Mouse (Mus musculus): Measurements from ENCODE around the gene Pbx4. TPM values are rescaled to one million over a fixed set of nuclear protein-coding genes. Genes with fewer than 3 reads are reported as not detected.

The Pbx4 gene
- polyA plus RNA-seq, 1 experiment from 2014 or later = 13.4 TPM

DNA sequence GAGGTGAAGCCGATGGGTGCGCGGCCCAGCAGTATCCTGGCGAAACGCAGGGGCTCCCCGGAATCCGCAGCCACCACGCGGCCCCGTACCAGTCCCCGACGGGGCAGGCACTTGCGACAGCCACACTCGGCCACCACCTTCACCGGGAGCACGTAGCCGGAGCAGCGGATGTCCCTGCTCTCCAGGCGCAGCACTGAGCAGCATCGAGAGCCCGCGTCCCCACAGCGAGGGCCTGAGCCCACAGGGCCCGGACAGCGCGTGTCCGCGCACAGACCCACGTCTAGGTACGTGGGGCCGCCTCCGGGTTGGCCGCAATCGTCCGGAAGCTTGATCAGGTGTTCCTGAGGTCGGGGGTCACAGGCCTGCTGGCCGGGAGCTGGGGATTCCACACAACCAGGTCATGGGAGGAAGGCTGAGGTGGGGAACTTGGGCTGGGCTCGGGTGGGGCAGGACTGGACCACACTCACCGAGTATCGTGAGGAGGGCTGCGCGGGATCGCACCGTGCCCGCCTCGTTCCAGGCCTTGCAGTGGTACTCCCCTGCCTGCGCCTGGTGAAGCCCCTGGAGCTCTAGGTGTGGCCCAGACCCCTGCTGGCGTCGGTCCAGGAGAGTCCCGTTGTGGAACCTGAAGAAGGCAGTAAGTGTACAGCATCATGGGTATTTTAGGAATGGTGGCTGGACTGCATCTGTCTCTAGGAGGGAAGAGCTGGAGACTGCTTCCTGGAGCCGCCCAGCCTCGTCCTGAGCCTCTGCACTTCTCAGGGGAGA lies 50.7 kb downstream of the Pbx4 start:
- Histone ChIP-seq H3K27me3 (ENCODE audit: control insufficient read depth, insufficient read depth, low read depth, low read length) (peaks cover 94% of the 10 kb centered on the region), H3K4me1 (replicated peaks; ENCODE audit: control insufficient read depth, insufficient read depth, low read length) (peaks cover 8% of the 10 kb centered on the region), H3K4me3 (ENCODE audit: low read length) (peak overlapping the region; percentile 44; the same call in 1 of the 2 replicates), H3K9ac (ENCODE audit: low read length) (no peak overlapping the region), H3K36me3 (ENCODE audit: control insufficient read depth, insufficient read depth, low read length) (no peaks in the 10 kb centered on the region), H3K4me2 (ENCODE audit: low read depth, low read length) (peak overlapping the region; percentile 65; the same call in 1 of the 2 replicates), H3K27ac (ENCODE audit: low read length) (no peak overlapping the region), H3K9me3 (ENCODE audit: control insufficient read depth, low read length) (peaks cover 2% of the 10 kb centered on the region; the same call in 1 of the 2 replicates)
- no peak for ATAC-seq (ENCODE audit: low read depth)
- 6% methylated on average over 51 of the region's 52 CpGs for WGBS

DNA sequence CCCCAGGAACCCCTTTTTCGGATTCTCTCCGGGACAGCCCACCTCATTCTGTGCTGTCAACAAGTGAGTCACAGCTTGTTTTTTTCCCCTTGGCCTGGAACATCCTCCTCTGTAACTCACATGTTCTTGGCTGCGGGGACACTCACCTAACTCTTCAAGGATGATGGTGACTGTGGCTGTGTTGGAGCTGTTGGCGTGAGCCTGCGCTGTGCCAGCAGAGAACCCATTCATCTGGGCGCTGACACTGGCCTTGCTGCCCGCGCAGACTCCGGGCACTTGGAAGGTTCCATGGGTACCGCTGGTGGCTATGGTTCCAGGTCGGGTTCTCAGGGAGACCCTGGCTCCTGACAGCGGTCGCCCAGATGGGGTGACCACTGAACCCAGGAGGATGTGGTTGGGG lies 51.9 kb downstream of the Pbx4 start:
- 60% methylated on average over 13 of the region's 13 CpGs for WGBS
- no peak overlapping the region for H3K27ac ChIP-seq (ENCODE audit: low read length)
- peaks cover 2% of the 10 kb centered on the region; the same call in 1 of the 2 replicates for H3K9me3 ChIP-seq (ENCODE audit: control insufficient read depth, low read length)
- no peaks in the 10 kb centered on the region for H3K36me3 ChIP-seq (ENCODE audit: control insufficient read depth, insufficient read depth, low read length)
- H3K9ac ChIP-seq (ENCODE audit: low read length) = no peak overlapping the region
- no peak overlapping the region for H3K4me3 ChIP-seq (ENCODE audit: low read length)
- no peak overlapping the region for H3K4me2 ChIP-seq (ENCODE audit: low read depth, low read length)
- peaks cover 99% of the 10 kb centered on the region for H3K27me3 ChIP-seq (ENCODE audit: control insufficient read depth, insufficient read depth, low read depth, low read length)
- peaks cover 17% of the 10 kb centered on the region for H3K4me1 ChIP-seq (replicated peaks; ENCODE audit: control insufficient read depth, insufficient read depth, low read length)
- ATAC-seq (ENCODE audit: low read depth) = no peak

DNA sequence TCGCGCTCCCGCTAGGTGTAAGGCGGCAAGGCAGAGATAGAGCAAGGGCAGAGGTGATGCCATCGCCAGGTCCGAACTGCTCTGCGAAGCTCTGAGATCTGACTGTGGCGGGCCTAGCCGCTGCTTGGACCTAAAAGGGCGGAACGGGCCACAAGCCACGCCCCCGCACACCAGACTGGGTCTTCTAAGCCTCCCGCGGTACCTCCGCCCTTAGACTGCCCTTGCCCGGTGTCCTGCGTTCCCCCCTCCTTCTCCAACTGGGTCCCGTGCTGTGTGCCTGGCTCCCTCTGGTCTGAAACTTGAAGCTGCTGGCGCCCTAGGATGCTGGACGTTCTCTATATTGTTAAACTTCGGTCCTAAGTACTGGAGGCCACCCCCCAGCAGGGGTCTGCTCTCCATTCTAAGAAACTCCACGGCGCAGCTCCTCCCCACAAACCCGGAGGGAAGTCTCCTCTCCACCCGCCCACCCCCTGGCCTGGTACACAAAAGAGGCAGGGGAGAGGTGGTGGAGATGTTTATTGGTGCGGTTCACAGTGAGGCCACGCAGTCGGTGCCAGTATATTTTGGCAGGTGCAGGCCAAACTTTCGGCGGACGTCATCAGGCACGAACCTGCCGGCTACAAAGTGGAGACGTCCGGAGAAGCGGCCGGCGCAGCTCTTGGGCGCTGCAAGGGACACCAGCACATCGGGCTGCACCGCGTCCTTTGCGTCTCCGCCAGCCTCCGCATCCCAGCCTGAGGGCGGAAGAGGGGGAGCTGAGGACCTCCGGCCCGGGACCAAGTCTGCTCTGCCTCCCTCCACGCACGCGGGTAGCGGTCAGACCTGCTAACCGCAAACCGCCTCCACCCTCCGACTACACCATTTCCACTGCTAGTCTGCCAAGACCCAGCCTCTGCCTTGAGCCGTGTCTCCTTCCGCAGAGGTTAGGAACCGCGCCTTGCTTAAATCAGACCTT lies 55.3 kb downstream of the Pbx4 start, which contains the start of gene Cilp2:
Cilp2 (minus strand) TSS at position 399 of the 955 bp plus-strand sequence.
- Histone ChIP-seq H3K9ac (ENCODE audit: low read length) (no peak within 1 kb of the TSS), H3K27ac (ENCODE audit: low read length) (no peak within 1 kb of the TSS), H3K9me3 (ENCODE audit: control insufficient read depth, low read length) (no peaks in the 10 kb centered on the region), H3K4me3 (ENCODE audit: low read length) (peak within 1 kb of the TSS; percentile 34), H3K4me2 (ENCODE audit: low read depth, low read length) (peak within 1 kb of the TSS; percentile 43), H3K4me1 (replicated peaks; ENCODE audit: control insufficient read depth, insufficient read depth, low read length) (peaks cover 13% of the 10 kb centered on the region), H3K36me3 (ENCODE audit: control insufficient read depth, insufficient read depth, low read length) (no peaks in the 10 kb centered on the region), H3K27me3 (ENCODE audit: control insufficient read depth, insufficient read depth, low read depth, low read length) (peaks cover 82% of the 10 kb centered on the region)
- peak; percentile 27 for ATAC-seq (ENCODE audit: low read depth)
- 1% methylated on average over 60 of the region's 60 CpGs for WGBS

DNA sequence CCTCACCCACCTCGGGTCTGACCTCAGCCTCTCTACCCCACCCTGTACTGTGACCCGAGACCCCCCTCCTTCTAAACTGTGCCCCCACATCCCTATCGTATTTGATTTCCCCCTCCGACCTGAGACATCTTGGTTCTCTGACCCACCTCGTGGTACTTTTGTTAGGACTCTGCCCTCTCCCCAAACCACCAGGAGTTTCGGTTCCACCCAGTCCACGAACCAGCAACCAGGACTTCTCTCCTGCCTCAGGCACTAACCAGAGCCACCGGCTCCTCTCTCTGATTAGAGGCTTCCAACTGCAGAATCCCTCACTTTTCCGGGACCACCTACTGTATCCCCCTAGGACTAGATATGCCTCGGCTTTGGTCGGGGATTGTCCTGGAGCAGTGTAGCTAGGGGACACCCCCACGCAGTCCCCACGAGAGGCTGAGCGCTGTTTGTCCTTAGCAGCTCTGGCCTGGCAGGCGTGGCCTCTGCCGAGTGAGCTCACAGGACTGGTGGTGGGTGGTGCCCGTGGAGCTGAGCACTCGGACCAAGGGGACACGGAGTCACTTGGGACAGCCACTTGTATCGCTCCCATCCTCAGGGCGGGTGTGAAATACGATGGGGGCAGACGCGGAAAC lies 56.1 kb downstream of the Pbx4 start:
- ATAC-seq (ENCODE audit: low read depth) = peak; percentile 39; the same call in 1 of the 2 replicates
- no peak overlapping the region for H3K9ac ChIP-seq (ENCODE audit: low read length)
- 7% methylated on average over 24 of the region's 24 CpGs for WGBS
- H3K27me3 ChIP-seq (ENCODE audit: control insufficient read depth, insufficient read depth, low read depth, low read length) = peaks cover 74% of the 10 kb centered on the region
- H3K9me3 ChIP-seq (ENCODE audit: control insufficient read depth, low read length) = no peaks in the 10 kb centered on the region
- peaks cover 13% of the 10 kb centered on the region for H3K4me1 ChIP-seq (replicated peaks; ENCODE audit: control insufficient read depth, insufficient read depth, low read length)
- peak overlapping the region; percentile 43 for H3K4me2 ChIP-seq (ENCODE audit: low read depth, low read length)
- no peaks in the 10 kb centered on the region for H3K36me3 ChIP-seq (ENCODE audit: control insufficient read depth, insufficient read depth, low read length)
- no peak overlapping the region for H3K27ac ChIP-seq (ENCODE audit: low read length)
- peak overlapping the region; percentile 34 for H3K4me3 ChIP-seq (ENCODE audit: low read length)

DNA sequence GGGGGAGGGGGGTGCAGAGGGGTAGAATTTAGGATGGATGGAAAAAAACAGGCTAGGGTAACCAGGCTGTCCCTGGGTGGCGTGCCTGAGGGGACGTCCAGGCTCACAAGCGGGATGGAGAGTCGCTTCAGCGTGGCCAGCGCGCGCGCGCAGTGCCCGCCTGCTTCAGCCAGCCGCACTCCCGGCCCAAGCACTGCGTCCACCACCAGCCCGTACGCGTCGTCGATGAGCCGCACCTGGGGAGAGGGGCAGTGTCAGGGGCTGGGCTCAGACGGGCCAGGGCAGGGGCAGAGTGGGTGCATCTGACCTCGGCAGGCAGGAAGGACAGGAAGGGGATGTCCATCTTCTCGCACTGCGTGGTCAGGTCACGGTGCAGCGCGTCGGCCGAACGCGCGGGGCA lies 56.6 kb downstream of the Pbx4 start:
- ATAC-seq (ENCODE audit: low read depth) = no peak
- Histone ChIP-seq H3K9me3 (ENCODE audit: control insufficient read depth, low read length) (no peaks in the 10 kb centered on the region), H3K9ac (ENCODE audit: low read length) (no peak overlapping the region), H3K36me3 (ENCODE audit: control insufficient read depth, insufficient read depth, low read length) (no peaks in the 10 kb centered on the region), H3K27ac (ENCODE audit: low read length) (no peak overlapping the region), H3K4me2 (ENCODE audit: low read depth, low read length) (peak overlapping the region; percentile 43), H3K4me3 (ENCODE audit: low read length) (peak overlapping the region; percentile 34), H3K4me1 (replicated peaks; ENCODE audit: control insufficient read depth, insufficient read depth, low read length) (peaks cover 13% of the 10 kb centered on the region), H3K27me3 (ENCODE audit: control insufficient read depth, insufficient read depth, low read depth, low read length) (peaks cover 69% of the 10 kb centered on the region)
- 3% methylated on average over 32 of the region's 32 CpGs for WGBS

DNA sequence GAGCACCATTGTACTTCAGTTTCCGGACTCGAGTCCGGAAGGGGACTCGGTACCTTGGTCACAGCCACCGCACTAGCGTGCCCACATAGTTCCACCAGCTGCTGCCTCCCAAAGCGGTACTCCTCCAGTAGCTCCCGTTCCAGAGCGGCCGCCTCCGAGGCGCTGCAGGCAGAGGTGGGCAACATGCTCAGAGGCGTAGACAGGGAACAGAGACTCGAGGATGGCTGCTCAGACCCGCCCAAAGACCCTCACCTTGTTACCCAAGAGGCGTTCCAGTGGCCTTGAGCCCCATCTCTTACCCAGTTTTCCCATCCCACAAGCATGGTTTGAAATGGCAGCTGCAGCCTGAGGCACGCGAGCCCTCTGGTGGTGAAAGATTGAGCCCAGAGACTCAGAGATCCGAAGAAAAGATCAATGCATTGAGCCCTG lies 58.5 kb downstream of the Pbx4 start:
- H3K27me3 ChIP-seq (ENCODE audit: control insufficient read depth, insufficient read depth, low read depth, low read length) = peaks cover 49% of the 10 kb centered on the region
- no peak overlapping the region for H3K27ac ChIP-seq (ENCODE audit: low read length)
- H3K9ac ChIP-seq (ENCODE audit: low read length) = no peak overlapping the region
- no peaks in the 10 kb centered on the region for H3K9me3 ChIP-seq (ENCODE audit: control insufficient read depth, low read length)
- no peak for ATAC-seq (ENCODE audit: low read depth)
- H3K4me1 ChIP-seq (replicated peaks; ENCODE audit: control insufficient read depth, insufficient read depth, low read length) = peaks cover 13% of the 10 kb centered on the region
- no peak overlapping the region for H3K4me2 ChIP-seq (ENCODE audit: low read depth, low read length)
- 47% methylated on average over 19 of the region's 19 CpGs for WGBS
- no peaks in the 10 kb centered on the region; the same call in 1 of the 2 replicates for H3K36me3 ChIP-seq (ENCODE audit: control insufficient read depth, insufficient read depth, low read length)
- H3K4me3 ChIP-seq (ENCODE audit: low read length) = no peak overlapping the region

DNA sequence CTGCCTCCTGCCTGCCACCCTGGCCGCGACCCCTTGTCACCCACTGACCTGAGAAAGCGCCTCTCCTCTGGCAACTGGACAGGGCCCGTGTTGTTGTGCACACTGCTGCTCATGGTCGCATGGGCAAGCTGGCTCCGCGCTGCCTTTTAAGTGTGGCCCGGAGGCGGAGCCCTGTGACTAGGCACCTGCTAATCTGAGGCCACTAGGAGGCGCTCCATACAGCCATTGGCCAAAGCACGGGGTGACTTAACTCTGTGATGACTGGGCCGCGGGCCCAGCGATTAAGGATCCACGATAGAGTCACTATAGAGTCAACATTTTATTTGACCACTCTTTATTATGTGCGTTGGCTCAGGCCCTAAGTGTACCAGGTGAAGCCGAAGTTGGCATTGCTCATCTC lies 61.6 kb downstream of the Pbx4 start:
- Histone ChIP-seq H3K9ac (ENCODE audit: low read length) (no peak overlapping the region), H3K4me1 (replicated peaks; ENCODE audit: control insufficient read depth, insufficient read depth, low read length) (peaks cover 3% of the 10 kb centered on the region), H3K36me3 (ENCODE audit: control insufficient read depth, insufficient read depth, low read length) (no peaks in the 10 kb centered on the region; the same call in 1 of the 2 replicates), H3K4me3 (ENCODE audit: low read length) (no peak overlapping the region), H3K27me3 (ENCODE audit: control insufficient read depth, insufficient read depth, low read depth, low read length) (peaks cover 20% of the 10 kb centered on the region), H3K27ac (ENCODE audit: low read length) (no peak overlapping the region), H3K4me2 (ENCODE audit: low read depth, low read length) (no peak overlapping the region), H3K9me3 (ENCODE audit: control insufficient read depth, low read length) (no peaks in the 10 kb centered on the region)
- no peak; the same call in 1 of the 2 replicates for ATAC-seq (ENCODE audit: low read depth)
- 37% methylated on average over 17 of the region's 17 CpGs for WGBS

DNA sequence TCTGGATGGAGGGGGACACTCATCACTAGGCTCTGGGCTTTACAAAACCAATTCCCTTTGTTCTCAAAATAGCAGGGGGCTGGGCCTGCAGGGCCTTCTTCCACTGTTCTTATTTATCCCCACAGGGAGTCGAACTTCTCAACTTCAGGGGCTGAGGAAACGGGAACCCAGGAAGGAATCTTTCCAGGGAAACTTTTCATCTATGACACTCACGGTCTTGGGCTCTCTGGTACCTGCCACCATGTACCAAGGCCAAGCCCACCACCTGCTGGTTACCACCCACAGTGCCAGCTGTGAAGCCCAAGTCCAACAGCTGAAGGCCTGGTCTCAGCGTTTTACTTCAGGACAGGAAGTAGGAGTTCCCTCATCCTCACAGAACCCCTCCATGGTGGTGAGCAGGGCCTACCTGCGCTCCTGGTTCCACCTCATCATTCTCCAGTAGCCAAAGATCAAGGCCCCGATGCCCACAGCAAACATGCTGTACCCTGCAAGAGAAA lies 62.6 kb downstream of the Pbx4 start:
- H3K4me1 ChIP-seq (replicated peaks; ENCODE audit: control insufficient read depth, insufficient read depth, low read length) = peaks cover under 1% of the 10 kb centered on the region; the same call in 1 of the 2 replicates
- H3K27ac ChIP-seq (ENCODE audit: low read length) = no peak overlapping the region
- WGBS = 72% methylated on average over 6 of the region's 6 CpGs
- H3K9me3 ChIP-seq (ENCODE audit: control insufficient read depth, low read length) = no peaks in the 10 kb centered on the region
- no peak for ATAC-seq (ENCODE audit: low read depth)
- peaks cover 10% of the 10 kb centered on the region for H3K27me3 ChIP-seq (ENCODE audit: control insufficient read depth, insufficient read depth, low read depth, low read length)
- no peak overlapping the region for H3K4me2 ChIP-seq (ENCODE audit: low read depth, low read length)
- H3K4me3 ChIP-seq (ENCODE audit: low read length) = no peak overlapping the region
- no peaks in the 10 kb centered on the region; the same call in 1 of the 2 replicates for H3K36me3 ChIP-seq (ENCODE audit: control insufficient read depth, insufficient read depth, low read length)
- no peak overlapping the region for H3K9ac ChIP-seq (ENCODE audit: low read length)
